Mouse (Mus musculus) intestine, postnatal 0 days (tissue): ENCODE data around the gene Kctd3. TPM values are rescaled to one million over a fixed set of nuclear protein-coding genes. Genes with fewer than 3 reads are reported as not detected.
A peak's percentile ranks its signal among the peaks of the same experiment; 100 is the strongest.

Experiments
- ATAC-seq: fragments of 200-750 bp; cut with Nextera tagmentation; 2 replicates; pipeline ENCODE4 v1.8.0; 2017; ENCODE audit warnings: mild to moderate bottlenecking, moderate TSS enrichment, moderate library complexity
- H3K27ac ChIP-seq: fragments of 300-500 bp; sonication (generic); 2 replicates; pipeline ENCODE4 v1.5.1; 2014; ENCODE audit warnings: mild to moderate bottlenecking, low read depth, low read length, moderate library complexity
- H3K27me3 ChIP-seq: fragments of 300-500 bp; sonication (generic); replicated peaks from 2 replicates; pipeline ENCODE4 v1.6.1; 2014; ENCODE audit warnings: low read length, mixed read lengths; ENCODE audit not compliant: control insufficient read depth, insufficient read depth
- H3K36me3 ChIP-seq: fragments of 300-500 bp; sonication (generic); 2 replicates; pipeline ENCODE4 v1.6.1; 2014; ENCODE audit warnings: mild to moderate bottlenecking, moderate library complexity; ENCODE audit not compliant: control insufficient read depth, insufficient read depth
- H3K4me1 ChIP-seq: fragments of 300-500 bp; sonication (generic); replicated peaks from 2 replicates; pipeline ENCODE4 v1.6.1; 2014; ENCODE audit warnings: antibody characterized with exemption, low read length, mixed read lengths; ENCODE audit not compliant: control insufficient read depth, insufficient read depth
- H3K4me2 ChIP-seq: fragments of 300-500 bp; sonication (generic); replicated peaks from 2 replicates; pipeline ENCODE4 v1.6.1; 2014; ENCODE audit warnings: low read depth, mild to moderate bottlenecking, moderate library complexity
- H3K4me3 ChIP-seq: fragments of 300-500 bp; sonication (generic); 2 replicates; pipeline ENCODE4 v1.5.1; 2014; ENCODE audit warnings: low read depth, low read length
- H3K9ac ChIP-seq: fragments of 300-500 bp; sonication (generic); 2 replicates; pipeline ENCODE4 v1.6.1; 2014; ENCODE audit warnings: mild to moderate bottlenecking, low read depth, low read length
- H3K9me3 ChIP-seq: fragments of 300-500 bp; sonication (generic); 2 replicates; pipeline ENCODE4 v1.6.1; 2016; ENCODE audit warnings: mixed run types; ENCODE audit not compliant: control insufficient read depth
- CTCF ChIP-seq: sonication (generic); IDR thresholded peaks from 2 replicates; pipeline ENCODE4 v1.5.1; 2016; ENCODE audit warnings: low read depth, mild to moderate bottlenecking, control low read depth, antibody characterized with exemption, moderate library complexity
- WGBS: fragments of 180-500 bp; shearing (Covaris S2); extraction: QIAGEN DNeasy Blood & Tissue Kit; methylation state at CpG from one replicate; pipeline ENCODE4 v1.1.7; 2014; 5-methylcytosine and 5-hydroxymethylcytosine counted together
- polyA plus RNA-seq: library from polyadenylated mRNA; unstranded; fragments of >200 nt; fragmentation: Nextera tagmentation; extraction: Ambion mirVana; gene quantifications from 2 replicates; pipeline ENCODE4 v1.2.1, GENCODE M21; 2015

Gene Kctd3
- polyA plus RNA-seq, 1 experiment from 2014 or later = 9.3 TPM

GRCm38 (mm10) chr1:189030975-189031374 lies 23.3 kb upstream of the Kctd3 start:
- H3K4me1 ChIP-seq = no peaks in the 10 kb centered on the region
- 82% methylated on average over 7 of the region's 7 CpGs for WGBS
- no peak for TF ChIP-seq CTCF
- H3K9ac ChIP-seq = no peak overlapping the region
- H3K36me3 ChIP-seq = no peaks in the 10 kb centered on the region
- H3K27me3 ChIP-seq = no peaks in the 10 kb centered on the region
- no peak overlapping the region for H3K4me3 ChIP-seq
- H3K9me3 ChIP-seq = no peaks in the 10 kb centered on the region
- no peak overlapping the region for H3K4me2 ChIP-seq
- no peak overlapping the region for H3K27ac ChIP-seq
- no peak for ATAC-seq

GRCm38 (mm10) chr1:189028267-189028666 lies 20.6 kb upstream of the Kctd3 start:
- H3K4me2 ChIP-seq = no peak overlapping the region
- no peaks in the 10 kb centered on the region for H3K27me3 ChIP-seq
- H3K4me1 ChIP-seq = no peaks in the 10 kb centered on the region
- no peak overlapping the region for H3K4me3 ChIP-seq
- no peaks in the 10 kb centered on the region for H3K9me3 ChIP-seq
- 37% methylated on average over 1 of the region's 1 CpGs for WGBS
- ATAC-seq = no peak
- H3K27ac ChIP-seq = no peak overlapping the region
- H3K36me3 ChIP-seq = no peaks in the 10 kb centered on the region
- H3K9ac ChIP-seq = no peak overlapping the region
- TF ChIP-seq CTCF = peak; percentile 80

GRCm38 (mm10) chr1:189026885-189027284 lies 19.2 kb upstream of the Kctd3 start:
- no peak overlapping the region for H3K9ac ChIP-seq
- no peak overlapping the region for H3K27ac ChIP-seq
- H3K36me3 ChIP-seq = no peaks in the 10 kb centered on the region
- H3K4me1 ChIP-seq = no peaks in the 10 kb centered on the region
- TF ChIP-seq CTCF = peak; percentile 69
- H3K4me3 ChIP-seq = no peak overlapping the region
- H3K9me3 ChIP-seq = no peaks in the 10 kb centered on the region
- ATAC-seq = no peak
- H3K27me3 ChIP-seq = no peaks in the 10 kb centered on the region
- H3K4me2 ChIP-seq = no peak overlapping the region
- WGBS = 42% methylated on average over 8 of the region's 8 CpGs

- no peaks in the 10 kb centered on the region for H3K36me3 ChIP-seq
- no peak overlapping the region for H3K4me2 ChIP-seq
- TF ChIP-seq CTCF = no peak
- no peaks in the 10 kb centered on the region for H3K9me3 ChIP-seq
- no peaks in the 10 kb centered on the region for H3K4me1 ChIP-seq
- no peak overlapping the region for H3K9ac ChIP-seq
- ATAC-seq = no peak
- H3K4me3 ChIP-seq = no peak overlapping the region
- no peak overlapping the region for H3K27ac ChIP-seq
- WGBS = 66% methylated on average over 1 of the region's 1 CpGs
- no peaks in the 10 kb centered on the region for H3K27me3 ChIP-seq
Measured at GRCm38 (mm10) chr1:189023701-189024080, 16.1 kb upstream of the Kctd3 start.

- H3K27ac ChIP-seq = no peak overlapping the region
- H3K4me3 ChIP-seq = no peak overlapping the region
- peak; percentile 58 for TF ChIP-seq CTCF
- H3K9me3 ChIP-seq = no peaks in the 10 kb centered on the region
- ATAC-seq = no peak
- no peaks in the 10 kb centered on the region for H3K27me3 ChIP-seq
- 40% methylated on average over 7 of the region's 7 CpGs for WGBS
- no peak overlapping the region for H3K9ac ChIP-seq
- no peaks in the 10 kb centered on the region for H3K36me3 ChIP-seq
- H3K4me2 ChIP-seq = no peak overlapping the region
- H3K4me1 ChIP-seq = no peaks in the 10 kb centered on the region
Measured at GRCm38 (mm10) chr1:189022925-189023700, 15.5 kb upstream of the Kctd3 start.

GRCm38 (mm10) chr1:189015372-189015771 lies 7.7 kb upstream of the Kctd3 start:
- H3K27ac ChIP-seq = no peak overlapping the region
- H3K9me3 ChIP-seq = no peaks in the 10 kb centered on the region
- no peaks in the 10 kb centered on the region for H3K27me3 ChIP-seq
- no peaks in the 10 kb centered on the region for H3K4me1 ChIP-seq
- 91% methylated on average over 2 of the region's 2 CpGs for WGBS
- no peak overlapping the region for H3K4me2 ChIP-seq
- no peak overlapping the region for H3K9ac ChIP-seq
- ATAC-seq = no peak
- H3K36me3 ChIP-seq = no peaks in the 10 kb centered on the region
- no peak overlapping the region for H3K4me3 ChIP-seq
- no peak for TF ChIP-seq CTCF

- Histone ChIP-seq H3K9me3 (no peaks in the 10 kb centered on the region), H3K36me3 (no peaks in the 10 kb centered on the region), H3K27ac (no peak overlapping the region), H3K4me3 (peak overlapping the region; percentile 3; the same call in 1 of the 2 replicates), H3K9ac (no peak overlapping the region), H3K4me2 (peak overlapping the region; percentile 53), H3K4me1 (no peaks in the 10 kb centered on the region), H3K27me3 (no peaks in the 10 kb centered on the region)
- WGBS = 16% methylated on average over 4 of the region's 4 CpGs
- ATAC-seq = no peak
- no peak for TF ChIP-seq CTCF
Measured at GRCm38 (mm10) chr1:189013587-189013921, 5.9 kb upstream of the Kctd3 start.
